Mouse (Mus musculus): ENCODE measurements at regions not wholly inside any gene's neighbourhood (a gene's known extent, or its start where the extent isn't known, plus 50 kb on each side); places are given as distances from the start of the nearest gene placed in this dataset.

GRCm38 (mm10) chr13:28645881-28646280, 307.6 kb downstream of the Sox4 start:
- DNase-seq (ENCODE audit: low spot score in 2 of 2): no peak

- DNase-seq (ENCODE audit: low spot score in 2 of 2): no peak
Observed at GRCm38 (mm10) chr13:28644846-28645574, 308.5 kb downstream of the Sox4 start.

- DNase-seq (ENCODE audit: low spot score in 2 of 2): no peak
Observed at GRCm38 (mm10) chr13:28640826-28641225, 312.7 kb downstream of the Sox4 start.

- no peak for DNase-seq (ENCODE audit: low spot score in 2 of 2)
Observed at GRCm38 (mm10) chr13:28635230-28635950, 318.1 kb downstream of the Sox4 start.

- no peak for DNase-seq (ENCODE audit: low spot score in 2 of 2)
Observed at GRCm38 (mm10) chr13:28633541-28634041, 319.9 kb downstream of the Sox4 start.

GRCm38 (mm10) chr13:28629431-28630331, 323.8 kb downstream of the Sox4 start:
- no peak for DNase-seq (ENCODE audit: low spot score in 2 of 2)

GRCm38 (mm10) chr13:28628751-28629150, 324.8 kb downstream of the Sox4 start:
- DNase-seq (ENCODE audit: low spot score in 2 of 2): no peak

- no peak for DNase-seq (ENCODE audit: low spot score in 2 of 2)
Observed at GRCm38 (mm10) chr13:28618961-28619360, 334.6 kb downstream of the Sox4 start.

- DNase-seq (ENCODE audit: low spot score in 2 of 2): no peak
Observed at GRCm38 (mm10) chr13:28617503-28617902, 336.0 kb downstream of the Sox4 start.

- DNase-seq (ENCODE audit: low spot score in 2 of 2): no peak
Observed at GRCm38 (mm10) chr13:28616645-28617381, 336.7 kb downstream of the Sox4 start.

GRCm38 (mm10) chr13:28607551-28608114, 345.9 kb downstream of the Sox4 start:
- no peak for DNase-seq (ENCODE audit: low spot score in 2 of 2)

GRCm38 (mm10) chr13:28606651-28607050, 346.9 kb downstream of the Sox4 start:
- DNase-seq (ENCODE audit: low spot score in 2 of 2): no peak

- DNase-seq (ENCODE audit: low spot score in 2 of 2): no peak
Observed at GRCm38 (mm10) chr13:28605833-28606232, 347.7 kb downstream of the Sox4 start.

- peak in 1 of 2 experiments; percentile 17 for DNase-seq (ENCODE audit: low spot score in 2 of 2)
Observed at GRCm38 (mm10) chr13:28604016-28604415, 346.7 kb downstream of the Gm11361 start.

GRCm38 (mm10) chr13:28600792-28601191, 343.5 kb downstream of the Gm11361 start:
- DNase-seq (ENCODE audit: low spot score in 2 of 2): no peak

- DNase-seq (ENCODE audit: low spot score in 2 of 2): no peak
Observed at GRCm38 (mm10) chr13:28596367-28596766, 339.0 kb downstream of the Gm11361 start.

- DNase-seq (ENCODE audit: low spot score in 2 of 2): no peak
Observed at GRCm38 (mm10) chr13:28592176-28592575, 334.8 kb downstream of the Gm11361 start.

GRCm38 (mm10) chr13:28587977-28588376, 330.6 kb downstream of the Gm11361 start:
- DNase-seq (ENCODE audit: low spot score in 2 of 2): no peak

- DNase-seq (ENCODE audit: low spot score in 2 of 2): no peak
Observed at GRCm38 (mm10) chr13:28586693-28587092, 329.4 kb downstream of the Gm11361 start.

- no peak for DNase-seq (ENCODE audit: low spot score in 2 of 2)
Observed at GRCm38 (mm10) chr13:28586140-28586539, 328.8 kb downstream of the Gm11361 start.

GRCm38 (mm10) chr13:28583617-28584016, 326.3 kb downstream of the Gm11361 start:
- no peak for DNase-seq (ENCODE audit: low spot score in 2 of 2)
